Mouse (Mus musculus) urinary bladder, postnatal 4 days (tissue): ENCODE measurements around the gene Duxbl1.
"Not testable (repeated sequence)": the region's sequence is repeated elsewhere in the genome, so short reads cannot be mapped to it uniquely, and the experiment has no call there.

Experiments
- DNase-seq, 2 experiments: peaks; one replicate each; pipeline ENCODE4 v3.0.0; 2021 to 2022; ENCODE audit warnings: low spot score in 2 of 2

The Duxbl1 gene

GRCm38 (mm10) chr14:25978371-25979241 is at the start of gene Duxbl1:
Gene Duxbl1, plus strand, starts transcription at chr14:25978577.
- DNase-seq = not testable (repeated sequence)

- DNase-seq = not testable (repeated sequence)
These were observed 41.3 kb upstream of the Duxbl1 start for GRCm38 (mm10) chr14:25936867-25937630.

GRCm38 (mm10) chr14:25938004-25938403 is 40.4 kb upstream of the Duxbl1 start, which contains the start of gene Cphx1:
Gene Cphx1, plus strand, starts transcription at chr14:25938304.
- not testable (repeated sequence) for DNase-seq

GRCm38 (mm10) chr14:25957861-25958260 is 20.5 kb upstream of the Duxbl1 start:
- DNase-seq = not testable (repeated sequence)

- DNase-seq = not testable (repeated sequence)
These were observed 1.0 kb downstream of the Duxbl1 start for GRCm38 (mm10) chr14:25979242-25979941.

GRCm38 (mm10) chr14:25981880-25982279 is 3.5 kb downstream of the Duxbl1 start:
- DNase-seq = not testable (repeated sequence)

- DNase-seq = not testable (repeated sequence)
These were observed 29.1 kb downstream of the Duxbl1 start for GRCm38 (mm10) chr14:26007462-26007861.

- not testable (repeated sequence) for DNase-seq
These were observed 38.0 kb downstream of the Duxbl1 start for GRCm38 (mm10) chr14:26016414-26016813.

- not testable (repeated sequence) for DNase-seq
These were observed 43.2 kb downstream of the Duxbl1 start for GRCm38 (mm10) chr14:26021555-26021954.

GRCm38 (mm10) chr14:26022831-26023230 is 44.5 kb downstream of the Duxbl1 start:
- not testable (repeated sequence) for DNase-seq

- DNase-seq = not testable (repeated sequence)
These were observed 47.3 kb downstream of the Duxbl1 start for GRCm38 (mm10) chr14:26025653-26026052.

- not testable (repeated sequence) for DNase-seq
These were observed 56.0 kb downstream of the Duxbl1 start for GRCm38 (mm10) chr14:26034364-26034763.

- DNase-seq = not testable (repeated sequence)
These were observed 57.1 kb downstream of the Duxbl1 start for GRCm38 (mm10) chr14:26035439-26035838.
